Mouse (Mus musculus) heart, embryonic 10.5 days (tissue): Measurements from ENCODE around the gene Smug1. TPM values are rescaled to one million over a fixed set of nuclear protein-coding genes. Genes with fewer than 3 reads are reported as not detected.
A peak's percentile ranks its signal among the peaks of the same experiment; 100 is the strongest.

Source experiments
- DNase-seq: peaks from one replicate; pipeline ENCODE4 v3.0.0-alpha.2; 2017; ENCODE audit warnings: low spot score
- H3K27ac ChIP-seq: fragments of 300-500 bp; sonication (generic); 2 replicates; pipeline ENCODE4 v1.5.1; 2016; ENCODE audit warnings: mild to moderate bottlenecking
- H3K27me3 ChIP-seq: fragments of 300-500 bp; sonication (generic); 2 replicates; pipeline ENCODE4 v1.6.1; 2016; ENCODE audit warnings: mild to moderate bottlenecking; ENCODE audit not compliant: poor library complexity, insufficient read depth, severe bottlenecking
- H3K36me3 ChIP-seq: fragments of 300-500 bp; sonication (generic); 2 replicates; pipeline ENCODE4 v1.6.1; 2016; ENCODE audit warnings: mild to moderate bottlenecking, moderate library complexity
- H3K4me1 ChIP-seq: fragments of 300-500 bp; sonication (generic); 2 replicates; pipeline ENCODE4 v1.6.1; 2016; ENCODE audit warnings: mild to moderate bottlenecking
- H3K4me3 ChIP-seq: fragments of 300-500 bp; sonication (generic); 2 replicates; pipeline ENCODE4 v1.5.1; 2016; ENCODE audit warnings: mild to moderate bottlenecking, moderate library complexity
- H3K9me3 ChIP-seq: fragments of 300-500 bp; sonication (generic); 2 replicates; pipeline ENCODE4 v1.6.1; 2016; ENCODE audit warnings: mild to moderate bottlenecking, moderate library complexity
- WGBS: fragments of 180-500 bp; shearing (Covaris S2); methylation state at CpG from one replicate; pipeline ENCODE4 v1.1.7; 2016; 5-methylcytosine and 5-hydroxymethylcytosine counted together
- polyA plus RNA-seq: library from polyadenylated mRNA; unstranded; fragments of >200 nt; fragmentation: Nextera tagmentation; extraction: Ambion mirVana; gene quantifications from 2 replicates; pipeline ENCODE4 v1.2.1, GENCODE M21; 2016

Gene Smug1
- polyA plus RNA-seq, 1 experiment from 2014 or later, result 16.2 TPM

DNA sequence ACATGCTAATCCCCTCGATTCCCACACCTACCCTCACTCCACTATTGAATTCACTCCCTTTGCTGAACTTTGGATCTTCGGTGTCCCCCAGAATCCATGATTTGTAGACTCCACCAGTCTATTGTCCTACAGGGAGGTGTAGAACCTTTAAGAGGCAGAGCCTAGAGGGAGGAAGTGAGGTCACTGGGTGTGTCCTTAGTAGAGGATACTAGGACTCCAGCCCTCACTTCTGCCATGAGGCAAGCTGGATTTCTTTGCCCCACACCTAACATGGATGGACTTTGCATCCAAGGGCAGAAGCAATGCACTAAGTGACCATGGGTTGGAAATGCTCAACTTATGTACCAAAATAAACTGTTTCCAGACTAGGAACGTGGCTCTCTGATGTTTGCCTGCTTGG is 14.5 kb downstream of the Smug1 start:
- WGBS, result 78% methylated on average over 3 of the region's 3 CpGs
- peaks cover 9% of the 10 kb centered on the region; the same call in 1 of the 2 replicates for H3K36me3 ChIP-seq
- no peaks in the 10 kb centered on the region for H3K9me3 ChIP-seq
- DNase-seq, result no peak
- H3K27ac ChIP-seq, result no peak overlapping the region
- H3K4me1 ChIP-seq, result peaks cover 6% of the 10 kb centered on the region
- H3K4me3 ChIP-seq, result no peak overlapping the region
- peaks cover 78% of the 10 kb centered on the region for H3K27me3 ChIP-seq

DNA sequence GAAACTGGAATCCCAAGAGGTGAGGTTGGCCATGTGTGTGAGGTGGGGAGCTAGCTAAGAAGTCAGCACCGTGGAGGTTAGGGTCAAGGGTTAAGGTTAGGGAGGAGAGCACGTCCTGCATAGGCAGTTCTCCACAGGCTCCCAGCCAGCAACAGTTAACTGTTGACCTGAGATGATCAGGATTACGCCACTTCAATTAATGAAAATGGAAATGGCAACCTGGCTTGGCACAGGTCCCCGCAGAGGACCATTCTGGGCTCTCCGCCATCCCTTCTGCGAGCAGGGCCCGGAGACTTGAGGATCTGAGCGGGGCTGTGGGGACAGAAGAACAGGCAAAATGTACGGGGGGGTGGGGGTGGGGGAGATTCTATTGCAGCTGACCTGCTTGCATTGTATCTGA is 19.1 kb downstream of the Smug1 start:
- no peak for DNase-seq
- Histone ChIP-seq H3K4me1 (peaks cover 7% of the 10 kb centered on the region; the same call in 1 of the 2 replicates), H3K4me3 (no peak overlapping the region), H3K27me3 (peaks cover 84% of the 10 kb centered on the region), H3K9me3 (no peaks in the 10 kb centered on the region), H3K36me3 (no peaks in the 10 kb centered on the region), H3K27ac (no peak overlapping the region)
- WGBS, result 63% methylated on average over 9 of the region's 9 CpGs

DNA sequence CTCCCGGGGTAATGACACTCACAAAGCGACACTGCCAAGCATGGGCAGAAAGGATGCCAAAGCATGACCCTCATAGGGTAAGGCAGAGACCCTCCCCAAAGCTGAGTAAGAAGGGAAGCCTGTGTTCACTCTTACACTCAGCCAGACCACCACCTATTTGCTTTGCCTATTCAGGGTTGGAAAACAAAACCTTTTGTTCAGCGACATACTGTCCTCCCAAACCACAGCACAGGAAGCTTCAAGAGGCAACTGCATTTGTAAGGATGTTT is 19.5 kb downstream of the Smug1 start:
- H3K27ac ChIP-seq, result no peak overlapping the region
- no peaks in the 10 kb centered on the region for H3K9me3 ChIP-seq
- no peak for DNase-seq
- 21% methylated on average over 3 of the region's 3 CpGs for WGBS
- peak overlapping the region; percentile 61; the same call in 1 of the 2 replicates for H3K4me3 ChIP-seq
- peaks cover 83% of the 10 kb centered on the region for H3K27me3 ChIP-seq
- peaks cover 7% of the 10 kb centered on the region; the same call in 1 of the 2 replicates for H3K4me1 ChIP-seq
- no peaks in the 10 kb centered on the region for H3K36me3 ChIP-seq

DNA sequence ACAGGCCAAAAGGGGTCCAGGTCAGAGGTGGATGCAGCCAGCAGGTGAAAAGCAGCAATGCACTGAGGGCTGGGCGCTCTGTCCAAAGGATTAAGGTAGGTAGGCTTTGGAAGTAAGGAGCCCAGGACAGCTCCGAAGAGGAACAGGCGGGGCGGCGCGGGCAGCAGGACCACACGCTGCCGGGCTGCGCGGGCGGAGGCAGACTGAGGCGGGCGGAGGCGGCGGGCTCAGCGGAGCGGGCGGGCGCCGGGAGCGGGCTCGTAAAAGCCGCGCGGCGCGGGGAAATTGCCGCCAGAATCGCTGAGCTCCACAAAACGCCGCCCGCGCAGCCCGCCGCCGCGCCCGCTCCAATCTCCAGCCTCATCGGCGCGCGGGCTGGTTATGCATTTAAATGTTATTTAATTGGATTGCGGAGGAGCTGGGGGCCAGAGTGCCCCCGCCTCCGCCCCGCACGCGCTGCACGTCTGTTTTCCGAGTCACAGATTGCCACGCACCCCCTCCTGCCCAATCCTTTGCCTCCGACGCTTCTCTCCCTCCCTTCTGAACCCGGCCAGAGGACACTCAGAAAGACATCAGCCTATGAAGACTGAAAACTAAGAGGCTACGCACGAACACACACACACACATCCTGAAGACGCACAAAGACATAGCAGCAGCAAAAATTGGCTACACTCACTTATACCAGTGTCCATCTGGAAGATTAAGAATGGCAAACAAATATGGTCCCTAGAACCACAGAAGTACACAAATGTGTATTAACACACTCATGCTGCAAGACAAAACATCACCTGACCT is 20.1 kb downstream of the Smug1 start:
- H3K36me3 ChIP-seq, result no peaks in the 10 kb centered on the region
- DNase-seq, result no peak
- WGBS, result 2% methylated on average over 54 of the region's 57 CpGs

DNA sequence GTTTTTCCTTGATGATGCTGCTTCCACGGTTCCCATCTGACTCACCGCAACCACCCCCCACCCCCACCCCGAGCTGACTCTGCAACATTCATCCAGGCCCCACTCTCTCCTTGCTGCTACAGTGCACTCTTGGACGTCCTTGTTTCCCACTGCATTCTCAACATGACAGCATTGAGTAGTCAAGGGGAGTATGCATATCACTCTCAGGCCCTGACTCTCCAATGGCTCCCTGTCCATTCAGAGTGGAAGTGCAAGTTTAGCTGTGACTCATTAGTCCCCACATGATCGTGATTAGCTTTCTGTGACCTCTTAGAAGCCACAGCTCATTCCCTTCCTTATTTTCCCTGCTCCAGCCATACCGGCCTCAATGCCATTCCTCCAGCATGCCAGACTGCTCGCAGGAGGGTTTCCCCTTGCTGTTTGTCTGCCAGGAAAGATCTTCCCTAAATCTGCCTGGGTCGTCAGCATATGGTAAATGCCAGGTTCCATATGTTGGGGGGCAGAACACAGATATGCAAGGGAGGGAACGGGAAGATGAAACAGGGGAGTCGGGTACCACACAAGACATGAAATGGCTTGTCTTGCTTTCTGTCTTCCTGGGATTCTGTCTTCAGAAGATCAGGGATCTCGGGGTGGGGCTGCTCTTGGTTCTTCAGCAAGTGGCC is 21.1 kb downstream of the Smug1 start:
- Histone ChIP-seq H3K36me3 (no peaks in the 10 kb centered on the region), H3K4me1 (peaks cover 7% of the 10 kb centered on the region; the same call in 1 of the 2 replicates), H3K27me3 (peaks cover 88% of the 10 kb centered on the region), H3K9me3 (no peaks in the 10 kb centered on the region), H3K27ac (no peak overlapping the region), H3K4me3 (no peak overlapping the region)
- 67% methylated on average over 11 of the region's 11 CpGs for WGBS
- DNase-seq, result no peak

More for the DNA sequence above, 20.1 kb downstream of the Smug1 start:
- Histone ChIP-seq H3K4me1 (peaks cover 7% of the 10 kb centered on the region; the same call in 1 of the 2 replicates), H3K27ac (no peak overlapping the region), H3K4me3 (peak overlapping the region; percentile 61), H3K27me3 (peaks cover 86% of the 10 kb centered on the region), H3K9me3 (no peaks in the 10 kb centered on the region)

DNA sequence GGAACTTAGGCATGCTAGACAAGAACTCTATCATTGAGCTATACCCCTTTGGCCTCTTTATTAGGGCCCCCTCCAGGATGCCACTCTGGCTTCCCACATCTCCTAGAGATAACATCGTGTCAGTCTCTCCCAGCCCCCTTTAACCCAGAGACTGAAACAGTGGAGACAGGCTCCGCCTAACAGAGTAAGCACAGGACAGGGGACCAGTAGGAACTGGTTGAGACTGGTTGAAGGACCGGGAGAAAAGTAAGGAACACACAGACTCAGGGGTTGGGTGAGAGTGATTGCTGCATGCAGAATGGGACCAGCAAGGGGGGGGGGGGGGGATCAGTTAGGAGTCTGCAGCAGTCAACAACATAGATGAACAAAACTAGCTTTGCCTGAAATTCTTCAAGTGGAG is 22.7 kb downstream of the Smug1 start:
- H3K9me3 ChIP-seq, result no peaks in the 10 kb centered on the region
- no peaks in the 10 kb centered on the region for H3K36me3 ChIP-seq
- peaks cover 96% of the 10 kb centered on the region for H3K27me3 ChIP-seq
- WGBS, result 30% methylated on average over 3 of the region's 3 CpGs
- no peak for DNase-seq
- no peak overlapping the region for H3K4me3 ChIP-seq
- H3K27ac ChIP-seq, result no peak overlapping the region
- peaks cover 7% of the 10 kb centered on the region; the same call in 1 of the 2 replicates for H3K4me1 ChIP-seq

DNA sequence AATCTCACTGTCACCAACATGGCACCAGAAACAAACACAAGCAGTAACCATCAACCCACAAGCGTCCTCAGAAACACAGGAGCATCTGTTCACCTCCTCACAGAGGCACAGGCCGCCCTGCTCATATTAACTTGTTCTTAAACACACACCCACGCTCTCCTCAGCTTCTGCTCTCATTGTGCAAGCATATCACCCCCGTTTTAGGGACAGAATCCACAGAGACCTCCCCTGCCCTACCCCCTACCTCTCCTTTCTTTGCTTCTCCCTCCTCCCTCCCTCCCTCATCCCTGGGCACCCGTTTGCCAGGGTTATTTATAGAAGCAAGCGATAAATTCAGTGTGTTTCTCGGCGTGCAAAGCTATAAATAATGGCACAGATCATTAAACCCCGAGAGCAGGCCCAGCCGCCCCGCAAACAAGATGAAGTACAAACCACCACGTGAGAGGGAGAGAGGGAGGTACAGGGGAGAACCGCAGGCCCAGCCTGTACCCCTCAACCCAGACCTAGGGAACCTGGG is 31.4 kb downstream of the Smug1 start:
- no peaks in the 10 kb centered on the region for H3K36me3 ChIP-seq
- H3K9me3 ChIP-seq, result no peaks in the 10 kb centered on the region
- H3K27ac ChIP-seq, result peak overlapping the region; percentile 31; the same call in 1 of the 2 replicates
- no peak for DNase-seq
- WGBS, result 31% methylated on average over 13 of the region's 13 CpGs
- H3K4me3 ChIP-seq, result no peak overlapping the region
- H3K27me3 ChIP-seq, result peaks cover 96% of the 10 kb centered on the region
- H3K4me1 ChIP-seq, result peaks cover 29% of the 10 kb centered on the region

DNA sequence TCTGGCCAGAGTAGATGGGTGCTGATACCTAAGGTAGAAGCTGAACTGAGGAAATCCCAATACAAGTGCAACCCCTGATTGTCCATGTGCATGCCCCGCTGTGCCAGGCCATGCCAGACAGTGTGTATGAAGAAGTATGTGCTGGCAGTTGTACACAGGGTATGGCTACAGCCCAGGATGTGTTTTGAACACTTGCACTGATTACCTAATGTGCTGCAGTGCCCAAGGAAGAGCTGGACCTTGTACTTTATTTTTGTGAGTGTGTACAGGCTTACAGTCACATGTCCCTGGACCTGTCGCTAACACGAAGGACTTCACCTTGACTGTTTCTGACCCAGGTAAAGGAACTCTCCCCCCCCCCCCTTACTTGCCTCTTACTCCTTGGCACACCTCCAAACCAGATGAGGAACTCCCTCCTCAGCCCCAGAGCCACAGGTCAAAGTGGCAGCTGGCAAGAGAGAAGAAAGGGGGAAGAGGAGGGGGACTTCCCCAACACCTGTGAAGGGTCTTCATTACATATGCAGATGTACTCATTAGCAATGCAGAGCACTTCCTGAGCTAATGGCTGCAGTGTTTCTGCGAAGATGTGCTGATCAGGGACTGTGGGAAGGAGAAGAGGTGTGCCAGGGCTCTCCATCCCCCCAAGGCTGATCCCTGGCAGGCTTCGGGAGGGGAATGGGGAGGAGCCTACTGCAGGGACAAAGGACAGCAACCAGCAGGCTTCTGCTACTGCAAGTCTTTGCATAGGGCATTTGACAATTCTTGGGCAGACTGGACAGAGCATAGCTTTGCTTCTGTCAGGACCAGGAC is 32.4 kb downstream of the Smug1 start:
- 29% methylated on average over 5 of the region's 5 CpGs for WGBS
- no peak overlapping the region for H3K4me3 ChIP-seq
- H3K4me1 ChIP-seq, result peaks cover 29% of the 10 kb centered on the region
- H3K27ac ChIP-seq, result peak overlapping the region; percentile 31; the same call in 1 of the 2 replicates
- H3K27me3 ChIP-seq, result peaks cover 96% of the 10 kb centered on the region
- H3K36me3 ChIP-seq, result no peaks in the 10 kb centered on the region
- no peaks in the 10 kb centered on the region for H3K9me3 ChIP-seq
- DNase-seq, result no peak

DNA sequence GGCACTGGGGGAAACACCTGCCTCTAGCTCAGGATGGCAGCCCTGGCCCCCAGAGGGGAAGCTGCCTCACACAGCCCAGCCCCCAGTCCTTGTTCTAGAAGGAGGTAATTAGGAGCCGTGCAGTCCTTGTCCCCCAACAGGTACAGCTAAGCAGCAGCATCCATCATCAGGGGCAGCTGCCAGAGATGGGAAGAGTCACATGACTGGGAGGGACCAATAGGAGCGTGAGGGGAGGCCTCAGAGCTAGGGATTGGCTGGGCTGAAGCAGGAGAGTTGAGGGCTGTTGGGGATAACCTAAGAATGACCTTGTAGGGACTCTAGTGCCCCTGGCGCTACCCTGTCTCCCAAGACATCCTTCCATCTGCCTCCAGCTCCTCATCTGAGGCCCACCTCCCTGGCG is 33.1 kb downstream of the Smug1 start:
- Histone ChIP-seq H3K4me3 (no peak overlapping the region), H3K27me3 (peaks cover 96% of the 10 kb centered on the region)

DNA sequence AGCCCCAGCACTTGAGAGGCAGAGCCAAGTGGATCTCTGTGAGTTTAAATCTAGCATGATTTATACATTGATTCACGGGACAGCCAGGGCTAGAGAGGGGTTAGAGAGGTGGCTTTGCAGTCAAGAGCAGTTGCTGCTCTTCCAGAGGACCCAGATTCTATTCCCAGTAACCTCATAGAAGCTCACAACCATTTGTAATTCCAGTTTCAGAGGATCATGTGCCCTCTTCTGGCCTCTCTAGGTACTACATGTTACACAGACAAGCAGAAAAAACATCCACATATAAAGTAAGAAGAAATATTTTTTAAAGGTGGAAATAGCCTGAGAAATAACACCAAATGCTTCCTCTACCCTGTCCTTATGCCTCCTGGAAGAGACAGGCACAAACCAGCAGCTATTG is 36.2 kb downstream of the Smug1 start:
- WGBS, result 30% methylated on average over 1 of the region's 1 CpGs
- Histone ChIP-seq H3K9me3 (no peaks in the 10 kb centered on the region), H3K4me1 (peaks cover 33% of the 10 kb centered on the region), H3K36me3 (no peaks in the 10 kb centered on the region), H3K27me3 (peaks cover 97% of the 10 kb centered on the region), H3K4me3 (no peak overlapping the region), H3K27ac (no peak overlapping the region)
- DNase-seq, result no peak

More for the DNA sequence above, 33.1 kb downstream of the Smug1 start:
- no peak for DNase-seq
- Histone ChIP-seq H3K27ac (no peak overlapping the region), H3K36me3 (no peaks in the 10 kb centered on the region), H3K4me1 (peaks cover 35% of the 10 kb centered on the region), H3K9me3 (no peaks in the 10 kb centered on the region)
- WGBS, result 3% methylated on average over 4 of the region's 4 CpGs

DNA sequence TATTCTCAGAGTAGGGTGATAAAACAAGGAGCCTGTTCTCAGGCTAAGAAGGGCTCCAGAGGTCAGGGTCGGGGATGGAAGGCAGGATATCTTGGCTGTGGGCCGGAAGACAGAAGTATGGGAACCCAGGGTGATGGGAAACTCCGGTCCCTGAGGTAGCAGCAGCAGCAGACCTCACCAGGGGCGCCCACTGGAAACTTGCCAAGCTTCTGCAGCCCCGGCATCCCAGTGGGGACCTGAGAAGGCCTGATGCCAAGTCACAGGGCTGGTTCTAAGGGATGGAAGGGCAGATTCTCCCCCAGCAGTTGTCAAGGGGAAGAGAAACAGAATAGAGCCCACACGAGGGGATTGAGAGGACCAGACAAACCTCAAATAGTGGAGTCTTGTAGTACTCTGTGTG is 37.6 kb downstream of the Smug1 start:
- H3K27me3 ChIP-seq, result peaks cover 97% of the 10 kb centered on the region
- no peak for DNase-seq
- 53% methylated on average over 6 of the region's 6 CpGs for WGBS

DNA sequence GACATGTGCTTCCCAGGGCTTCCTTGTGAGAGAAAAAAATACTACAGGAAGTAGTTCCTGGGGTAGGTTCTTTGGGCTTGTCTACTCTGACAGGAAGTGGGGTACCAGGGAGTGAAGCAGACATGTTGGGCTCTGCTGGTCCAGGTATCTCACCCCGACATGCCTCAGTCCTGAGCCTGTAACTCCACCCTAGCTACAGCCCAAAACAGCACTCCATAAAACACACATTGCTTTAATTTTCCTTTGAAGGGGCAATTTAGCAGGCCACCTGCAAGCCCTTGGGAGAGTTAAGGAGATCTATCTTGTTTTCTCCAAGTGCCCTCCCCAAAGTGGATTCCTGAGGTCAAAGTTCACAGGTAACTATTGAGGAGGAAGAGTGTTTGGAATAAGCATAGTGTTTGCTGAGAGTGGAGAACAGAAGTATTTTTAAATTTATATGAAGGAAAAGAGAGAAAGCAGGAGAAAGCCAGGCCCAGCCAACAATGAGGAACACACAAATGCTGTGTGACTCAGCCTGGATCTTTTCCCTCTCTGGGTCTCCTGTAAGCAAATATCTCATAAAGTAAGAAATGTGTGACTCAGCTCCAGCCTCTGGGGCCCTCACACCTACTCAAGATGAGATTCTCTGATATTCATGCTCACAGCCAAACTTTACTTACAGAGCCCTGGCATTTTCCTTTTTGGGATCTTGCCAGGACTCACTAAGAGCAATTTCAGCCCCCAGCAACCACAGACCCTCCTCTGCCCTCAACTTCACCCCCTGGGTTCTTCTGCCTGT is 38.6 kb downstream of the Smug1 start:
- Histone ChIP-seq H3K36me3 (no peaks in the 10 kb centered on the region), H3K27me3 (peaks cover 97% of the 10 kb centered on the region), H3K27ac (no peak overlapping the region), H3K4me3 (no peak overlapping the region), H3K4me1 (0 out of 2 replicates have a peak, but pooled peaks cover 13% of the 10 kb centered on the region), H3K9me3 (no peaks in the 10 kb centered on the region)
- no peak for DNase-seq
- WGBS, result 74% methylated on average over 1 of the region's 1 CpGs

More for the DNA sequence above, 37.6 kb downstream of the Smug1 start:
- H3K4me1 ChIP-seq, result peaks cover 22% of the 10 kb centered on the region
- no peaks in the 10 kb centered on the region for H3K9me3 ChIP-seq
- H3K27ac ChIP-seq, result no peak overlapping the region
- H3K36me3 ChIP-seq, result no peaks in the 10 kb centered on the region
- H3K4me3 ChIP-seq, result no peak overlapping the region
